Mouse (Mus musculus): Measurements from ENCODE around the gene Fchsd2.

DNA sequence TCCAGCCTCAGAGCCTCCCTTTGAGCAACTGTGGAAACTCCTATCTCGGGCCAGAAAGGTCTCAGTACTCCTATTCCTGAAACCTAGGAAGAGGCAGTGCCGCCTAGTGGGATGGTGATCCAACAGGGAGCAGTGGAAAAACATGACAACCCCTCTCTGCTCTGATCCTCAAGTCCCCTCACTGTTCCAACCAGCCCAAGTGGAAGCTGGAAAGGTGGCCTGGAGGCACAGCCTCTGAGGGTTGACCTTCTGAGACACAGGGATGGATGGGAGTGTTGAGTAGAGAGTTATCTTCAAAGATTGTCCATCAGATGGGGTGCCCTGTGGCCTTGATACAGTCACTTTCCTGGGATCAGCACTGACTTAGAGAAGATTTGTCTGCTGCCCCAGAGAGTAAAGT is 3.9 kb downstream of the Fchsd2 start:
- TF ChIP-seq POLR2A (IDR thresholded peaks at IDR 0.05; ENCODE audit: extremely low read depth, insufficient read depth, low read length) (no peak), CTCF (IDR thresholded peaks at IDR 0.05; ENCODE audit: extremely low read depth, insufficient read depth, low read length) (no peak)
